Mouse (Mus musculus): ENCODE measurements around the gene Hsf4. TPM values are rescaled to one million over a fixed set of nuclear protein-coding genes. Genes with fewer than 3 reads are reported as not detected.
A peak's percentile ranks its signal among the peaks of the same experiment; 100 is the strongest.

Hsf4 gene
- polyA plus RNA-seq, 1 experiment from 2014 or later: 0.40 TPM

DNA sequence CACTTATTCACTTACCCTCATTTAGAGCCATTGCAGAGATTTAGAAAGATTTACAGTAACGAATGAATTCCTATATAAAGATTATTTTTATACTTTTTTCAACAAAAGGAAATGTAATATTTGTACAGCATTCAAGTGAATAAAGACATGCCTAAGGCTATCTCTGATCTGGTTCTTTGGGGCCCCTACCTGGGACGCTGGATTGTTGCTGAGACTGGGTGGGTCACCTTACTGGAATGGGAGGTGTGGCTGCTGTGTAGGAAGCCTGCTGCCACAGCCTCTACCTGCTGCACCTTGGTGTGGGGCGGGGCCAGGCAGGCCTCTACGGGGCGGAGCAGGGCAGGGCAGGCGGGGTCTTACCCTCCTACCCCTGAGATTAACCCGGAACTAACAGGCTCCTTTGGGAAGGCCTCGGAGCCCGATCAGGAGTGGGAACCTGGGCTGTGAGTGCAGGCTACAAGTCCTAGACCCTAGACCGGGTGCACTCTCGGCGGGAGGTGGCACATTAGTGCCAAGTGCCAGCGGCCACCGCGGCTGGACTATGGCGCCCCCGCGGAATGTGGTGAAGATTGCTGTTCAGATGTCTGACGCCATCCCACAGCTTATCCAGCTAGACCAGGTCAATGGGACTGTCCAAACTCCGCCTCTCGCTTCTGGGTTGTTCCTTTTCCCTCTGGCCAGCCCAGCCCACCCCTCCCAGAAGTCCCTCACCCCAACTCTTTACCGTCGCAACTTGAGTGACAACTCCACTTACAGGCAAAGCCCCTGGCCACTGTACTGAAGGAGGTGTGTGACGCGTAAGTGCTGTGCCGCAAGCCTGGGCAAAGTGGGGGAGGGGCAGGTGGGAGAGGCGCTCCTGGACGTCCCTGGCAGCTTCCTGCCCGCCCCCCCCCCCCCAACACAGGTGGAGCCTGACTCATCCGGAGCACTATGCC, 35.9 kb downstream of the Hsf4 start, which contains the start of gene Elmo3:
TSS of gene Elmo3 (plus strand) at position 391 of the 935 bp plus-strand sequence.
- Histone ChIP-seq H3K4me2 (ENCODE audit: low read length) (peak within 1 kb of the TSS; percentile 45), H3K27me3 (ENCODE audit: control insufficient read depth, insufficient read depth, low read depth, low read length) (no peaks in the 10 kb centered on the region), H3K27ac (ENCODE audit: low read length) (no peak within 1 kb of the TSS), H3K36me3 (ENCODE audit: control insufficient read depth, insufficient read depth, low read length) (peaks cover 43% of the 10 kb centered on the region), H3K9me3 (replicated peaks; ENCODE audit: control insufficient read depth, low read length, poor library complexity, severe bottlenecking) (no peaks in the 10 kb centered on the region), H3K9ac (ENCODE audit: low read depth, low read length) (peak within 1 kb of the TSS; percentile 39), H3K4me1 (ENCODE audit: control insufficient read depth, insufficient read depth, low read length) (peaks cover 10% of the 10 kb centered on the region), H3K4me3 (ENCODE audit: low read depth, low read length) (no peak within 1 kb of the TSS; the same call in 1 of the 2 replicates)
- 10% methylated on average over 30 of the region's 30 CpGs for WGBS
- ATAC-seq: peak; percentile 49

DNA sequence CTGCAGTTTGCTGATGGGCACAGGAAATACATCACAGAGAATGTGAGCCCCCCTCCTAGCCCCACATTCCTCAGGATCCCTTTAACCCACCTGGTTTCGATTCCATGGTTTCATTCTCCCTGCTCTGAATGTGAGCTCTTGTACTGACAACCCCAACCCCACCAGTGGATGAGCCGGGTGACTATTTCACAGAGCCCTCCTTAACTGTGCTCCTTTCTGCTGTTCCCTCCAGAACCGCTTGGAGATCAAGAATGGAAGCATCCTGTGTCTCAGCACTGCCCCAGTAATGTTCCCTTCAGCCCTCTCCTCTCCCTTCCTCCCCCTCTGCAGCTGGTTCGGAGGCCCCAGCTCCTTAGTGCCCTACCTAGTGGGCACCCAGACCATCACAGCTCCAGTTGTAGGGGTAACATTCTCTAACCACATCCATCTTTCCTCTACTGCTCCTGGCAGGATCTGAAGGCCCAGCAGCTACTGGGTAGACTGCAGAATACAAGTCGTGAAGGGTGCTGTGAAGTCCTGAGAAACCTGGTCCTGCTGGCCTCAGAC, 36.6 kb downstream of the Hsf4 start:
- Histone ChIP-seq H3K4me3 (ENCODE audit: low read depth, low read length) (no peak overlapping the region), H3K4me1 (ENCODE audit: control insufficient read depth, insufficient read depth, low read length) (peaks cover 10% of the 10 kb centered on the region), H3K9me3 (replicated peaks; ENCODE audit: control insufficient read depth, low read length, poor library complexity, severe bottlenecking) (no peaks in the 10 kb centered on the region), H3K4me2 (ENCODE audit: low read length) (peak overlapping the region; percentile 45; the same call in 1 of the 2 replicates), H3K9ac (ENCODE audit: low read depth, low read length) (peak overlapping the region; percentile 39; the same call in 1 of the 2 replicates), H3K36me3 (ENCODE audit: control insufficient read depth, insufficient read depth, low read length) (peaks cover 39% of the 10 kb centered on the region), H3K27ac (ENCODE audit: low read length) (no peak overlapping the region), H3K27me3 (ENCODE audit: control insufficient read depth, insufficient read depth, low read depth, low read length) (no peaks in the 10 kb centered on the region)
- 61% methylated on average over 5 of the region's 5 CpGs for WGBS
- peak; percentile 13; the same call in 1 of the 2 replicates for ATAC-seq

DNA sequence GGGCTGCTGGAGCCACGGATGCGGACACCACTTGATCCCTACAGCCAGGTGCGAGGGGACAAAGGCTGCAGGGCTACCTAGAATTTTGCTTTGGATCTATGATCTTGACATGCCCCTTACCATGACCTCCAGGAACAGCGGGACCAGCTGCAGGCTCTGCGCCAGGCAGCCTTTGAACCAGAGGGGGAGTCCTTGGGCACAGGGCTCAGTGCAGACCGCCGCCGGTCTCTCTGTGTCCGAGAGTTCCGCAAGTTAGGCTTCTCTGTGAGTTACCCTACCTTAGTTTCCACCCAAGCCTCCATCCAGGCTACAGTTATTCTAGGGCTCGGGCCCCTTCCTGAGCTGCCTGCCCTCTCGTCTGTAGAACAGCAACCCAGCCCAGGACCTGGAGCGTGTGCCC, 38.1 kb downstream of the Hsf4 start:
- WGBS: 94% methylated on average over 13 of the region's 13 CpGs
- Histone ChIP-seq H3K27ac (ENCODE audit: low read length) (no peak overlapping the region), H3K36me3 (ENCODE audit: control insufficient read depth, insufficient read depth, low read length) (peaks cover 36% of the 10 kb centered on the region), H3K9me3 (replicated peaks; ENCODE audit: control insufficient read depth, low read length, poor library complexity, severe bottlenecking) (no peaks in the 10 kb centered on the region), H3K4me2 (ENCODE audit: low read length) (no peak overlapping the region), H3K4me1 (ENCODE audit: control insufficient read depth, insufficient read depth, low read length) (peaks cover 10% of the 10 kb centered on the region), H3K27me3 (ENCODE audit: control insufficient read depth, insufficient read depth, low read depth, low read length) (no peaks in the 10 kb centered on the region), H3K9ac (ENCODE audit: low read depth, low read length) (no peak overlapping the region), H3K4me3 (ENCODE audit: low read depth, low read length) (no peak overlapping the region)
- no peak for ATAC-seq

DNA sequence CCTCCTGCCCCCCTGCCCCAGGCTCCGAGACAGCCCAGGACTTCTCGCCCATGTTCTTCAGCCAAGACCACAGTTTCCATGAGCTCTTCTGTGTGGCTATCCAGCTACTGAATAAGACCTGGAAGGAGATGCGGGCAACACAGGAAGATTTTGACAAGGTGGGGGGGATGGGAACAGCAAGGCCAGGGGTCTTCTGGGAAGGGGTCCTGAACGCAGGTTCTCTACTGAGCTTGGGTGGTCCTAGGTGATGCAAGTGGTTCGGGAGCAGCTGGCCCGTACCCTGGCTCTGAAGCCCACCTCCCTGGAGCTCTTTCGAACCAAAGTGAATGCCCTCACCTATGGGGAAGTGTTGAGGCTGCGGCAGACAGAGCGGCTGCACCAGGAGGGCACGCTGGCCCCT, 38.8 kb downstream of the Hsf4 start:
- Histone ChIP-seq H3K36me3 (ENCODE audit: control insufficient read depth, insufficient read depth, low read length) (peaks cover 34% of the 10 kb centered on the region), H3K27ac (ENCODE audit: low read length) (no peak overlapping the region), H3K9ac (ENCODE audit: low read depth, low read length) (no peak overlapping the region), H3K4me3 (ENCODE audit: low read depth, low read length) (no peak overlapping the region), H3K4me2 (ENCODE audit: low read length) (no peak overlapping the region), H3K9me3 (replicated peaks; ENCODE audit: control insufficient read depth, low read length, poor library complexity, severe bottlenecking) (no peaks in the 10 kb centered on the region), H3K27me3 (ENCODE audit: control insufficient read depth, insufficient read depth, low read depth, low read length) (no peaks in the 10 kb centered on the region), H3K4me1 (ENCODE audit: control insufficient read depth, insufficient read depth, low read length) (peaks cover 10% of the 10 kb centered on the region)
- ATAC-seq: no peak
- WGBS: 94% methylated on average over 10 of the region's 10 CpGs

DNA sequence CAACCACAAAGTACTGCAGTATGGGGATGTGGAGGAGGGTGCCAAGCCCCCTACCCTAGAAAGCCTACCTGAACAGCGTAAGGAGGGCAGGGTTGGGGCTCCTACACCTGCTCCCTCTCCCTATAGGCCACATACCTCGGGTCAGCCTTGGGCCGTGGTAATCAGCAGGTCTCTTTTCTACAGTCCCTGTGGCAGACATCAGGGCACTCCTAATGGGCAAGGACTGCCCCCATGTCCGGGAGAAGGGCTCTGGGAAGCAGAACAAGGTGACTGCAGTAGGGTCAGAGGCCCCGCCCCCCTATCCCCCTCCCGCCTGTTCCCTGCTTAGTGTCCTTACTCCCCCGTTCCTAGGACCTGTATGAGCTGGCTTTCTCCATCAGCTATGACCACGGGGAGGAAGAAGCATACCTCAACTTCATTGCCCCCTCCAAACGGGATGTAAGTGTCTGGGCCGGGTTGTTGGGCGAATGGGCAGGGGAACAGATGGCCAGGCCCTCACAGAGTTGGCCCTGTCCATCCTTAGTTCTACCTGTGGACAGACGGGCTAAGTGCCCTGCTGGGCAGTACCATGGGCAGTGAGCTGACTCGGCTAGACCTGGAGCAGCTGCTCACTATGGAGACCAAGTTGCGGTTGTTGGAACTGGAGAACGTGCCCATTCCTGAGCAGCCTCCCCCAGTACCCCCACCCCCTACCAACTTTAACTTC, 39.7 kb downstream of the Hsf4 start:
- Histone ChIP-seq H3K36me3 (ENCODE audit: control insufficient read depth, insufficient read depth, low read length) (peaks cover 34% of the 10 kb centered on the region), H3K9ac (ENCODE audit: low read depth, low read length) (no peak overlapping the region), H3K27me3 (ENCODE audit: control insufficient read depth, insufficient read depth, low read depth, low read length) (no peaks in the 10 kb centered on the region), H3K4me2 (ENCODE audit: low read length) (no peak overlapping the region), H3K27ac (ENCODE audit: low read length) (no peak overlapping the region), H3K4me3 (ENCODE audit: low read depth, low read length) (no peak overlapping the region), H3K9me3 (replicated peaks; ENCODE audit: control insufficient read depth, low read length, poor library complexity, severe bottlenecking) (no peaks in the 10 kb centered on the region), H3K4me1 (ENCODE audit: control insufficient read depth, insufficient read depth, low read length) (peaks cover 10% of the 10 kb centered on the region)
- WGBS: 82% methylated on average over 15 of the region's 15 CpGs
- ATAC-seq: no peak

DNA sequence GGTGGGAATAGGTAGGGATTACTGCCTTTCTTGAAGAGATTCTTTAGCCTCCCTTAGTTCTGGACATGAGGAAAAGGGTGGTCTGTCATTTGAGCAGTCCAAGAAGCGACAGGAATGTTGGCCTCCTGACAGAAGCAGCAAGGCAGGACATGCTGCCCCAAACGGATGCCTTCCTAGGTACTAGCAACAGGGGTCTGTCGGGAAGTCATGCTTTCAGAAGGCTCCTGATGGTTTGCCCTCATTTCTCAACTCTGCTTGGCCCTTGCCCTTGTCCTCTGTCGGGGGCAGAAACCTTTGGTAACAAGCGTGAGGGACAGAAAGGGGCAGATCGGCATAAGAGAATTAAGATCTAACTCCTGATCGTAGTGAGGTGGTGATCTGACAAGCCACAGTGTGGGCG, 40.5 kb downstream of the Hsf4 start:
- H3K4me1 ChIP-seq (ENCODE audit: control insufficient read depth, insufficient read depth, low read length): peaks cover 10% of the 10 kb centered on the region
- H3K4me3 ChIP-seq (ENCODE audit: low read depth, low read length): no peak overlapping the region
- H3K36me3 ChIP-seq (ENCODE audit: control insufficient read depth, insufficient read depth, low read length): peaks cover 30% of the 10 kb centered on the region
- no peak overlapping the region for H3K4me2 ChIP-seq (ENCODE audit: low read length)
- ATAC-seq: no peak
- H3K27me3 ChIP-seq (ENCODE audit: control insufficient read depth, insufficient read depth, low read depth, low read length): no peaks in the 10 kb centered on the region
- no peak overlapping the region for H3K27ac ChIP-seq (ENCODE audit: low read length)
- 86% methylated on average over 8 of the region's 8 CpGs for WGBS
- no peak overlapping the region for H3K9ac ChIP-seq (ENCODE audit: low read depth, low read length)
- no peaks in the 10 kb centered on the region for H3K9me3 ChIP-seq (replicated peaks; ENCODE audit: control insufficient read depth, low read length, poor library complexity, severe bottlenecking)

DNA sequence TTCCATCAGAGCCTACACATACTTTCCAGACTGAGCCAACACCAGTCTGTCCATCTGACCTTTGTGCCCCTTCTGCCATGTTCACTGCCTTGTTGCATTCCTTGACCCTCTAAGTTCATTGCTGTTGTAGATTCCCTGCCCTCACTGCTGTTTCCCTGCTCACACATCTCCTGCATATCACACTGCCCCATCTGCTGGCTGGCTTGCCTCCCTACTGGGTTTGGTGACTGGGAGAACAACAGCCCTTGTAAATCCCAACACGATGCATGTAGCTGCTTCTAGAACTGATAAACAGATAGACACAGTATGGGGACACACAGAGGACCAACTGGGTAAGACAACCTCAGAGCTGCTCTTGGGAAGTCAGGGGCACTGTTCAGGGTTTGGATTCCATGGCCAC, 42.1 kb downstream of the Hsf4 start:
- Histone ChIP-seq H3K27me3 (ENCODE audit: control insufficient read depth, insufficient read depth, low read depth, low read length) (no peaks in the 10 kb centered on the region), H3K9ac (ENCODE audit: low read depth, low read length) (no peak overlapping the region), H3K4me2 (ENCODE audit: low read length) (no peak overlapping the region), H3K36me3 (ENCODE audit: control insufficient read depth, insufficient read depth, low read length) (peaks cover 34% of the 10 kb centered on the region), H3K27ac (ENCODE audit: low read length) (no peak overlapping the region), H3K4me3 (ENCODE audit: low read depth, low read length) (no peak overlapping the region), H3K9me3 (replicated peaks; ENCODE audit: control insufficient read depth, low read length, poor library complexity, severe bottlenecking) (no peaks in the 10 kb centered on the region), H3K4me1 (ENCODE audit: control insufficient read depth, insufficient read depth, low read length) (no peaks in the 10 kb centered on the region)
- ATAC-seq: no peak
- 83% methylated on average over 1 of the region's 1 CpGs for WGBS

DNA sequence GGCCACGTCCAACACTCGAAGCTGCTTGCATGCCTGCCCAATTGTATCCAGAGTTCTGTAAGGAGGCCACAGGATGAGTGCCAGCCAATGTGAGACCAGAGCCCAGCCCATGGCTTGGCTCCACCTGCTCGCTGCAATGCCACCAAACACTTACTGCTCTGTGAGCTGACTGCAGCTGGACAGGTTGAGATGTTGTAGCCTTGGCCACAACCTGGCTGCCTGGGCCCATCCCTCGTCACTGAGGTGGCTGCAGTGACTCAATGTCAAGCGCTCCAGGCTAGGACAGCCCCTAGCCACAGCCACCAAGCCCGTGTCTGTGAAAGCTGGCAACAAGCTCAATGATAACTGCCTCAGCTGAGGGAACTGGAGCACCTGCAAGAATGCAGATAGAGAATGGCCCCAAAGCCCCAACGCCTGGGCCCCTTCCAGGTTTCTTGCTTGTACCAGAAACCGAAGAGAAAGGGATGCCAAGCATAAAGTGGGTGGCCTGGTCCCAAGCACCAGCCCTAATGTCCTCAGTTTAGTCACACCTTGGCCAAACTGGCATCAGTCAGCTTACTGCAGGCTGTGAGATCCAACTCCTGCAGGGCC, 43.4 kb downstream of the Hsf4 start:
- H3K27me3 ChIP-seq (ENCODE audit: control insufficient read depth, insufficient read depth, low read depth, low read length): no peaks in the 10 kb centered on the region
- no peak overlapping the region for H3K4me2 ChIP-seq (ENCODE audit: low read length)
- 93% methylated on average over 8 of the region's 8 CpGs for WGBS
- no peak overlapping the region for H3K9ac ChIP-seq (ENCODE audit: low read depth, low read length)
- no peaks in the 10 kb centered on the region for H3K9me3 ChIP-seq (replicated peaks; ENCODE audit: control insufficient read depth, low read length, poor library complexity, severe bottlenecking)
- ATAC-seq: no peak
- no peak overlapping the region for H3K4me3 ChIP-seq (ENCODE audit: low read depth, low read length)
- H3K27ac ChIP-seq (ENCODE audit: low read length): no peak overlapping the region
- H3K36me3 ChIP-seq (ENCODE audit: control insufficient read depth, insufficient read depth, low read length): peaks cover 24% of the 10 kb centered on the region
- no peaks in the 10 kb centered on the region for H3K4me1 ChIP-seq (ENCODE audit: control insufficient read depth, insufficient read depth, low read length)

All from midbrain, embryonic 16.5 days (tissue).